Mouse (Mus musculus) lung, postnatal 36 days (tissue): ENCODE results near the gene Wdr63.
"Not testable (repeated sequence)": the region's sequence is repeated elsewhere in the genome, so short reads cannot be mapped to it uniquely, and the experiment has no call there.

Source experiments
- DNase-seq: peaks from one replicate; pipeline ENCODE4 v3.0.0; 2022; ENCODE audit warnings: mixed read lengths

Wdr63 gene

DNA sequence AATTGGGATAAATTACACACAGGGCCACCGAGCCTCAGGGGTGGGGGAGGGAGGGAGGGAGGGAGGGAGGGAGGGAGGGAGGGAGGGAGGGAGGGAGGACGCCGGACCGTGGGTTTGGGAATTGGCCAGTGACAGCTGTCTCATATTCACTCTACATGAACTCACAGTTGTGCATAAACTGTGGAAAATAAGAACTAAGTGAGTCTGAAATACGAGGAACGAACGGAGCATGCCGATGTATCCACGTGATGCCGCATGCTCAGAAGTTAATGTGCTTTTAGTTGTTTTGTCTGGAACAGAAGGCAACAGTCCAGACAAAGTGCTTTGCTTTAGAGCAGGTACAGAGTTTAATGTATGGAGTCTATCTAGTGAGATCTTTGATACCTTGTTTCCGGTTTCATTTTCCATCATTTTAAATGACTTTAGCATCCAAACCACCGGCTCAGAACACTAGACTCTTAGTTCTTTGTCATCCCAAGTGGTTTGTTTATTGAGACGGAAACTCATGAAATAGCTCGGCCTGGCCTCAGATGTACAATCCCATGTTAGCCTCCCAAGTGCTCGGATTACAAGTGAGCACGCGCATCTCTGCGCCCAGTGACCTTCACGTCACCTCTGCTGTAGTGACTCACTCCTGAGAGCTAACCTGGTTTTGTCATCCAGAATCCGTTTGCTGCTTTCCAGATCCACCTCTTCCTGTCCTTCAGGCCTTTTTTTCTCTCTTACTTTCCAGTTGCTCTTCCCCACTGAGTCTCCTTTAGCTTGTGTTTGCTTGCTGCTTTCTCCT lies 97.9 kb downstream of the Wdr63 start:
- no peak for DNase-seq

DNA sequence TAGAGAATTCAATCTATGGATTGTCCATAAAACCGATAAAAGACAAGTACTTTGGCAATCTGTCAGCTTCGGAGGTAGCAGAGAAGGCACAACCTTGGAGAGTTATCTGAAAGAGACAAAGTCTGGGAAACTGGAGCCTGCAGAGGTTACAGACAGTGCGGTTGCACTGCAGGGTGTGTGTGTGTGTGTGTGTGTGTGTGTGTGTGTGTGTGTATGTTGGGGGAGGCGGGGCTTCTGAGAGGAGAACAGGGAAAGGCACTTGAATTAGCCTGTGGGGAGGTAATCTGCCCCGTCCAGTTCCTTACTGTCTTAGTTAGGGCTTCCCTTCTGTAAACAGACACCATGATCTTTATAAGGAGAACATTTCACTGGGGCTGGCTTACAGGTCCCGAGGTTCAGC lies 100.1 kb downstream of the Wdr63 start:
- no peak for DNase-seq

DNA sequence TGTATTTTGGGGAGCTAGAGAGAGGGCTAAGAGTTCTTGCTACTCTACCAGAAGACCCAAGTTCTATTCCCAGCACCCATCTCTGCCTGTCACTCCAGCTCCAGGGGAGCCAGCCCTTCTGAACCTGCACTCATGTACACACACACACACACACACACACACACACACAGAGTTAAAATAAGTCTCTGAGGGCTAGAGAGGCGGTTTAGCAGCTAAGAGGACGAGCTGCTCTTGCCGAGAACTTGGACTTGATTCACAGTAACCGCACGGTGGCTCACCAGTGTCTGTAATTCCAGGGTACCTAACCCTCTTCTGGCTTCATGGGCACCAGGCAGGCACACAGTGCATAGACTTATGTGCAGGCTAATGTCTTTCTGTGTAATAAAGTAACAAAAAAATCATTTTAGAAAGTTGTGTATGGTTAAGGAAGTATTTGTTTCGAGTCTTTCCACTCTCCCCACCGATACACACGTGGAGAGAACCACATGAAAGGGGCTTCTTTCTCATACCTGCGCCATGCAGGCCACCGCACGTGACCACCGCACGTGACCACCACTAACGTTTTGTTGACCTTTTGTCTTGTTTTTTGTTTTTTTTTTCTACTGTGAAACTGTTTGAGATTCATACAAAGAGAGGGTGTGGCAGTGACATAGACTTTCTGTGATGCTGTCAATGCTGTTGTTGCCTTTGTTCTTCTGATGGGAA lies 103.4 kb downstream of the Wdr63 start:
- DNase-seq = no peak

DNA sequence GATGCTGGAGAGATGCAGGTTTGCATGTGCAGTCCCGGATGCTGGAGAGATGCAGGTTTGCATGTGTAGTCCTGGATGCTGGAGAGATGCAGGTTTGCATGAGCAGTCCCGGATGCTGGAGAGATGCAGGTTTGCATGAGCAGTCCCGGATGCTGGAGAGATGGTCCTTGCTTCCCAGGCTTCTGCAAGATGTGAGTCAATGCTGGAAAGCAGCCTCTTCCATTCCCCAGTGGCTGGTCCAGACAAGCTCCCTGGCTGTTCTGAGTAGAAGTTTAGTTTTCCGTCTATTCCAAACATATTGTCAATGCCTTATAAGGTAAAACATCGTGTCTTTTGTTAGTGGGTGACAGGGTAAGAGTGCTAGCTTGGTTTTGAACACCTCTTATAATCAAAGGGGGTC lies 111.4 kb downstream of the Wdr63 start:
- DNase-seq = not testable (repeated sequence)

DNA sequence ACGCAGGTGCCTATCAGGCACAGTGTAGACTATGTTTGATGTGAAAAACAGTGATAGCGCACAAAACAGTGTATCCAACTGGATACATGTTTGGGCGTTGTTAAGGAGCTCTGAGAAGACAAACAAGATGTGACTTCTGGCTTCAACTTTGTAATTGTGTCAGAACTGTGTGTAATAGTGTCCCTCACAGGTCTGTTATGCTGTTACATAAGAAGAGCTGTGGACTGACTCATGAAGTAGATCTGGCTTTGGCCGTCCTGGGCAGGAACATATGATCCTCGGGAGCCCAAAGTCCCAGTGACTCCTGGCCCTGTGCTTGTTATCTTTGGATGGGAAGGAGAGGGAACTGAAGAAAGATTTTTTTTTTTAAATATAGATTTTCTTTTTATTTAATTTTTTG lies 112.4 kb downstream of the Wdr63 start:
- DNase-seq = peak; percentile 48

DNA sequence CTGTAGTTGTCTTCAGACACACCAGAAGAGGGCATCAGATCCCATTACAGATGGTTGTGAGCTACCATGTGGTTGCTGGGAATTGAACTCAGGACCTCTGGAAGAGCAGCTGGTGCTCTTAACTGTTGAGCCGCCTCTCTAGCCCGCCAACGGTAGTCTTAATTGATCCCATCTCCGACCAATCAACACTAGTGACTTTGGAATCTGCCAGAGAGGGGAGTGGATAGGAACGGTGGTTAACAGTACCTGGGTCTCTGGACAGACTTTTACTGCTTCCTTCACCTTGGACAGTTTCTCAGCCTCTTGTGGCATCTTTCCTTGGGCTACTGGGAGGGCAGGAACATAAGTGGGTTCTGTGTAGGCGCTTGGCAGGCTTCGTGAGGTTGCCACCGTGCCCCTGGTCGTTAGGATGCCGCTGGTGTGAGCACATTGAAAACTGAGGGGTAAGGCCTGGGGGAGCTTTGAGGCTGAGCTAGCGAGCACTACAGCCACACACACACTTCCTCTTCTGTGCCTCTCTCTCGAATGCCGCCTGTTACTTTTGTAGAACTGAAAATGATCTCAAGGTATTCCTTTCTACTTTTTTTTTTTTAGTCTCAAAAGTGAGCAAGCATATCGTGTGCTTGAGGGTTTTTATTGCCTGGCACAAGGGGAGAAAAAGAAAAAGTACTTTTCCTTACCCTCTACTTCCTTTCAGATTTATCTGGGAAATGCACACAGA lies 114.3 kb downstream of the Wdr63 start:
- no peak for DNase-seq

DNA sequence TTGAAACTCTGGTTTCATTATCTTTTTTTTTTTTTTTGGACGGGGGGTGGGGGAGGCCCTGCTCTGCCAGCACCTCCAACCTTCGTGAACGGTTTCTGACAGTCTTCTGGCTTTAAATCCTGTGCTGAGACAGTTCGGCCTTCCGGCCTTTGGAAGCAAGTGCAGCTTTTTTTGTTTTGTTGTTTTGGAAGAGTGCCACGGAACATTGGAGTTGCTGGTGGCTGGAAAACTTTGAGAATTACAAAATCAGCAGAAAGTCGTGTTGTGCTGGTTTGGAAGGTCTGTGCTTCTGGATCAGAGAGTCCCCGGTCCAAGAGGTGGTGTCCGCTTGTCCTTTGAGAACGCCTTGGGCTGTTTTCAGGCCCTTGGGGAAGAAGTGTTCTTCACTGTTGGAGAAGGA lies 115.1 kb downstream of the Wdr63 start:
- DNase-seq = peak; percentile 82

DNA sequence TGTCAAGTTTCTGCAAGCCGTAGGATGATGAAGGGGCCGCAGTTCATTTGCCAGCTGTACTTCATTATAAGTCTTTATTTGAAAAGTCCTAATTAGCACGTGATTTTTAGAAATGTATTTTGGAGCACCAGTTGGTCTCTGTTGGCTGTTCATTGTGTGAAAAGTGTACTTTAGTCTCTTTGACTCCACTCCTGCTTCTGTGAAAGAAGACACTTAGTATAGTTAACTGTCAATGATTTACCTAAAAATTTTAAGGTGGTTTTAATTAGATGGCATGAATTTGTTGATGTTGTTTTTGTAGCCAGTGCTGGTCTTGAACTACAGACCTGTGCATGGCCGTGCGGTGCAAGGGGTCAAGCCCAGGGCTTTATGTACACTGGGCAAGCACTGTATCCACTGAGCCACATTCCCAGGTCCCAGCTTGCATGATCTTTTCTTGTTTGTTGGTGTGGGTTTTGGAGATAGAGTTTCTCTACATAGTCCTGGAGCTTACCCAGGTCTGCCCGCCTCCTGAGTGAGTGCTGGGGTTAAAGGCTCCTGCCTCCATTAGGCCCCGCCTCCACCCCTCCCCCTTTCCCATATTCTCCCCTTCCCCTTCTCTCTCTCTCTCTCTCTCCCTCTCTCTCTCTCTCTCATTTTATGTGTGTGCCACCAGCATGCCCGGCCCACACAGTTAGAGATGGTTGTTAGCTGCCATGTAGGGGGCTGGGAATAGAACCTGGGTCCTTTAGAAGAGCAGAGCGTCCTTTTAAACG lies 115.8 kb downstream of the Wdr63 start:
- no peak for DNase-seq

DNA sequence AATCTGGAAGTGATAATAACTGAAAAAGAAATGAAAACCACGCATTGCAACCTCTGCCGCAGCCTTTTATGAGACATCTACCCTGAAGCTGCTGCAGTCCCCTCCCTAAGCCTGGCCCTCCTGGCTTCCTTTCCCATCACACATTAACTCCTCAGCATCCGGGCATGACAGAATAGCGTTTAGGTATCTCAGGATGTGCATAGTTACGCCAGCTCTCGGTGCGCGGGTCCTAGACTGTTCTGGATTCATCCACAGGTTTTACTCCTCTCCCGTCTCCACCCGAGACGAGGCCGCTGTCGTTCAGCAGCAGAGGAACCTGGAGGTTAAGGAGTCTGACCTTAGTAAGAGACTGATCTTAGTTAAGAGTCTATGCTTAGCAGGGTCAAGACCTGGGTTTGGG lies 116.8 kb downstream of the Wdr63 start:
- DNase-seq = no peak
